Mouse (Mus musculus): Measurements from ENCODE around the gene Cd34.

The Cd34 gene

DNA sequence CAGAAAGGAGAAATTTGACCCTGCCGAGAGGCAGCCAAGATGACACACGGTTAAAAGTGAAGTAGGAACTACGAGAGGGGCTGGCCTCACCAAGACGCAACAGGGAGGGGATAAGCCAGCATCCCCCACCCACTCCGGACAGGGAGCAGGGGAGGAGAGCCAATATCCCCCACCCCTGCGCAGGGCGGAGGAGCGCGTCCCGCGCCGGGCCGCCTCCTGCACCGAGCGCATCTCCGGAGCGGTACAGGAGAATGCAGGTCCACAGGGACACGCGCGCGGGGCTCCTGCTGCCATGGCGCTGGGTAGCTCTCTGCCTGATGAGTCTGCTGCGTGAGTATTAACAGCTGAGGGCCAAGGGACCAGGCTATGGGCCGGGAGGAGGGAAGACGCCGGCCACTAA is at the start of gene Cd34:
TSS of gene Cd34 (plus strand) at position 105 of the 400 bp plus-strand sequence.
- DNase-seq = peak; percentile 99

DNA sequence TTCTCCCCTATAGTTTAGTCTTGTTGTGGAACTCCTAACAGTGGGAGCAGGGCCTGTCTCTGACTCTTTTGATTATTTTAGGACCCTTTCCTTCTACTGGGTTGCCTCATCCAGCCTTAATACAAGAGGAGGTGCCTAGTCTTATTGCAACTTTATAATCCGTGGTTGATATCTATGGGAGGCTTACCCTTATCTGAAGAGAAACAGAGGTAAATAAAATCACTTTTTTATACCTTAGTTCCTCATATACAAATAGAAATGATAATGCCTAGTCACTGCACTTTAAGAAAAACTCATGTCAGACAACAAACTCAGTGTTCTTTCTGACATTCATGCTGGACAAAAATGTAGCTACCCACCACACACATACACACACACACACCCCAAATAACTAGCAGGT is 44.1 kb upstream of the Cd34 start:
- no peak for DNase-seq

DNA sequence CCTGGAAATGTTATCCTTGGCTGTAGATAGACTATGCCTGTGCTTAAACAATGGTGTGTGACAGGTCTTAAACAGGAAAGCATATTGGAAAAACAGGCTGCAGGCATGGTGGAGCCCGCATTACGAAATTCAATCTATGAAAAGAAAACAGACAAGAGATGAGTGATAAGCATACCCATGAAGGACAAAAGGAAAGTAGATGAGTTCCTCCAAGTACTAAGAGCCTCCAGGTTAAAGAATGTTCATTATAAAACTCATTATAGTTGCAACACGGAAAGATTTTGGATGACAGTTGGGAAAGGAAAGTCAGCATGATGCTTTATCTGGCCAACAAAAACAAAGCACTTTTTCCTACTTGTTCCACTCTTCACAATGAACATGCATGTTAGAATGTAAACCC is 43.3 kb upstream of the Cd34 start:
- DNase-seq = no peak

DNA sequence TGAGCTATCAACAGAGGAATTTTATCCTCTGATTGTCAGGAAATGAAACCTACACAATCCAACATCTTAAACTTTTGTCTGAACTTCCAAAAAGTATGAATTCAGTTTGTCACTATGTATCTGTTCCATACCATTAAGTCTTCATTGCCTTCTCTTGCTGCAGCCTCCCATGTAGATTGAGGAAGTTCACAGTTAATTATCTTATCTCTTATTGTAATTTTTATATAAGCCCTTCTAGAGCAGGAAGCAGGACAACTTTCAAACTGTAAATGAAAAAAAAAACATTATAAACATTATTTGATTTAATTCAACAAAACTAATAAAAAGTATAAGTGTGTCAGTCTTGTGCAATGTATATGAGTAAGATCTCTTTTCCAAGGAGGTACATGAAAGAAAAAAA is 37.5 kb upstream of the Cd34 start:
- no peak for DNase-seq

DNA sequence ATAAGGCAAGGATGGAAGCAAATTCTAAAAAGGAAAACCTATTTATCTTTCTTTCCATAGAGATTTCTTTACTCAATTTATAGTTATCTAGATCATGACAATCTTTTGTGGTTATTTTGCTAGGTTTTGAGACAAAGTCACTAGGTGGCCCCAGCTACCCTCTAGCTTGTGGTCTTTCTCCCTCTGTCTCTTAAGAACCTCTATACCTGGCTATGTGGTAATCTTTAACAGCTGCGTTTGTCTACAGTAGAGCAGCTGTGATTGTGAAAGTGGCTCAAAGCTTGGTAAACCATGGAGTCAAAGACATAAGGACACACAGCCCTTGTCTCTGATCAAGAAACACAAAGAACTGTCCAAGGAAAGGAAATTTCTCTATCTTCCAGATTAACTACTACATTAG is 36.8 kb upstream of the Cd34 start:
- peak; percentile 48 for DNase-seq

DNA sequence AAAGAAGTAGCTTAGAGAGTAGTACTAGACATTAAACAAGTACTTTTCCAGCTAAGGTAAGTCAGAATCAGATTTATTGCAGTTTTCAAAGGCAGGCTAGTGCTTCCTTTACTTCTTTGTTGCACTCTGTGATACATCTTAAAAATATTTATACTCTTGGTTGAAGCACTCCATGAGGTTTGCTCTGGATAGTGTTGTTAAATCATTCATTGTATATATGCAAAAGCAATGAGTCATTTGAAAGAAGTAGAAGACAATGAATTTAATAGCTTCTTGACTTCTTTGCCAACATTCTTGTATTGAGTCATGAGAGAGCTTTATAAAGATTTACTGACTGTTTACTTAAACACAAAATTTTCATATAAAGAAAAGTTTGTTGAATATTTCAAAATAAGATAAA is 29.7 kb upstream of the Cd34 start:
- no peak for DNase-seq

DNA sequence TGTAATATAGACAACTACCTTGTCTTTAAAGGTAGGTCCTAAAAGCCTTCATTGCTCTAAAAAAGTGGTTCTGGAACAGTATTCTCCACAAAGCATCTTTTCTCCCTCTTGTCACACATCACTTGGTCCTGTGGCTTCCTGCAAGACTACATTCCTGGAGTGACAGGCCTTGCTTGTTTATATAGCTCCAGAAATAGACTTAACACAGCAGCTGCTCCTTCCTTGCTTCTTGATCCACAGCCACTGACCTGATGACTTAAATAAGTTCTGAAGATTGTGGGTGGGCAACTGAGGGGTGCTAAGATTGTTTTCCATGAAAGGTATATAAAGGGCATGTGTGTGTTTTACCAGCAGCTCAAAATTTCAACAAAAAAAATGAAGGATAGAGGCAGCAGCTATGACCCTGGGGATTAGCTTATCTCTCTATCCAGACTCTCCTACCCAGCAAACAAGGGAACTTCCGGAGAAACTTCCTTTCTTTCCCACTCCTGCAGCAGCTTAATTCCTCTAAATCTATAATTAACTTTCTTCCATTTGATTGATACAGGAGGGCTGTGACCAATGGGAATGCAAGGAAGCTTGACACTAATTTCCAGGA is 12.8 kb upstream of the Cd34 start:
- DNase-seq = peak; percentile 84

DNA sequence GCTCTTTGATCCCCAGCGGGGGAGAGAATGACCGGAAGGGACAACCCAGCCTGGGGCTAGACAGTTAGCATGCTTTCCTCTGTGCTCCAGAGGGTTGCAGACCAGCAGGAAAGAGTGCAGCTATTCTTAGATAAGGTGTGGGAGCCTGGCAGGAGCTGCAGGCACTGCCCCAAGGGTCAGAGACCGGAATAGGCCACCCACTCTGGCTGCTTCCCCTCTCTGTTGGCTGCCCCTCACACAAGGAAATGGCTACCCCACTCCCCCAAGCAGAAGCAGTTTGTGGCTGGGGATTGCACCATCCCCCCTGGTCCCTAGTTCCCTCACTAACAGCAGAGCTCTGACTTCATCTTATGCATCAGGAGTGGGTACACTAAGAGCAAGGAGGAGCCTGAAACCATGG is 10.7 kb upstream of the Cd34 start:
- DNase-seq = peak; percentile 98

DNA sequence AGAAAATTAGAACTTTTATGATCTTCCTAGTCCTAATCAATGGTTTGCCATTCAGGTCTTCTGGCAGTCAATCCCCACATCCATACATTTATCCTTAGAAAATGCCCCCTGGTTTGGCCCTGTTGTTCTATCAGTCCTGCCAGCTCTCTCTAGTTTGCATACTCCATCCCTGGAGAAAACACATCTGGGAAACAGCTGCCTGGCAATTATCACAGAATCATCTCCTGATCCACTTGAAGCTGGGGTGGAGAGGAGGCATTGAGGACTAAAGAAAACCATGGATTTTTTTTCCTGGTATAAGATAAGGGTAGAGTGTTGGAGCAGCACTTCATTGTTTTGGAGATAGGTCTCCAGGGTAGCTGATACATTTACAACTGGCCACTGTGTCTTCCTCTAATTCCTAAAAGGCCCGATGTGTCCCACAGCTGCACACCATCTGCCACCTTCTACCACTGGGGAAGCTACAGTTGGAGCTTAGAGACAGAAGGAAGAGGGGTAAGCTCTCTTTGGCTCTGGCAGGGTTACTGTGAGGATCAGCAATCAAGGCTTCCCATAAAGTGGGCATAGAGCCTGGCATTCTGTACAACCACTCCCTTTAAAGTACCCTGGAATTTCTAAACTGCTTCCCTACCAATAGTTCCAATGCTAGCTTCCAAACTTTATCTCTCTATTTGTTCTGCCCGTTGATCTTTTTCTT is 9.2 kb upstream of the Cd34 start:
- peak; percentile 94 for DNase-seq

DNA sequence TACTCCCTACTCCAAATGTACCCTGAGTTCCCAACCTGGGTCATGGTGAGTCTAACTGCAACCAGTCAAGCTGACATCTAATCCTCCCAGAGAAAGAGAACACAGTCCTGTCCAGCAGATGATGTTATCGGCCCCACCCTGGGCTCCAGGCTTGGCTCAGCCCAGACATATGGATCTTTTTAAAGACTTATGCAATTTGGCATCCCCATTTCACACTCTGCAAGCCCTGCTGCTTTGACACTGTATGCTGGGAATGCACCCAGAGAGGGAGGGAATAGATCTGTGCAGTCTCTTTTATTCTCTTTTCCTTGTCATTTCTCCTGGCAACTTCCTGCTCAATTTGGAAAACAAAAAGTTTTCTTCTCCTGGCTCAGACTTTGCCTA is 8.7 kb upstream of the Cd34 start:
- DNase-seq = peak; percentile 98

DNA sequence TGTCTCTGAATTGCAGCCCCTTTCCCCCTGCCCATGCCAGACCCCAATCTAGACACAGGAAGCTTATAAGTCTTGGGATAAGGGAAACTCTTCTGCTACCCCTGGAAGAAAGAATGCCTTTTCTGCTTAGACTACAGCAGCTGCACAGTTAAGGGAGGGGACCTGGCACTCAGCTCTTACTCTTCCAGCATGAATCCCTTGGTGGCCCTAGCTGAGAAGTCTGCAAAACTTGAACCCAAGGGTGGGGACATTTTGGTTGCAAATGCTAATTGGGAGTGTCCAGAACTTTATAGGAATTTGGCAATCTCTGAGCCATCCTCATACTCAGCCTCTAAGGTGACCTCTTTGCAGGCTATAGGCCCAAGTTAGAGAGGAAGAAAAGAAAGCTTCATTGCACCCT is 7.9 kb upstream of the Cd34 start:
- DNase-seq = peak; percentile 96

DNA sequence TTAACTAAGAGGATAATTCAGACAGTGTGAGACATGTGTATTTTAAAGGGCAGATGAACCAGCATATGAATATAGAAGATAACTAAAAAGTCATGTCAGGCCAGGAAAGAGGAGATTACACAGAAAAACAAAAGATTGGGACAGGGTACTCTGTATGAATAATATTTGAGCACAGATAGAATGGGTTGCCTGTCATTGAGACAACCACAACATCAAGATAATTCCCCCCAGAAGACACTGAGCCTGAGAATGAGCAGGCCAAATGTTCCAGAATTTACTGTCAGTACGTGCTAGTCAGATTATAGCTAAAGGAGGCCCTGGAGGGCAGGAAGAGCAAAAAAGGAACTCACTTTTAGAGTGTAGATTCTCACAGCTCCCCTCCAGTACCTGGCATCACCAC is 3.3 kb upstream of the Cd34 start:
- no peak for DNase-seq

DNA sequence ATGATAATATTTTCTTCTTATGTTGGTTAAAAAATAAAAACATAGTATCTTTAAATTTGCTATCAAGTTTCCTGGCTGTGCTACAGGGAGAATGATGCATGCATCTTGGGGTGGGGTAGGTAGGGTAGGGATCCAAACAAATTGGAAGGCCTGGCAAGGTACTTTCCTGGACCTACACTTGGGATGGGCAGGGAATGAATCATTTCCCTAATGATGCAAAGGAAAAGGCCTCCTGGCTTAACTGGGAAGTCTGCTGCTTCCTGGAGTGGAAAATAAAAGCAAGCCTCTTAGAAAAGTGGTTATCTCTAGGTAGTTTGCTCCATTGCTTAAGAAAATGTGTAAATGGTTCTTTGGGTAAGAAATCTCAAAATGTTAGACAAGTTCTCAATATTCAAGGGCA is 2.9 kb downstream of the Cd34 start:
- peak; percentile 96 for DNase-seq

DNA sequence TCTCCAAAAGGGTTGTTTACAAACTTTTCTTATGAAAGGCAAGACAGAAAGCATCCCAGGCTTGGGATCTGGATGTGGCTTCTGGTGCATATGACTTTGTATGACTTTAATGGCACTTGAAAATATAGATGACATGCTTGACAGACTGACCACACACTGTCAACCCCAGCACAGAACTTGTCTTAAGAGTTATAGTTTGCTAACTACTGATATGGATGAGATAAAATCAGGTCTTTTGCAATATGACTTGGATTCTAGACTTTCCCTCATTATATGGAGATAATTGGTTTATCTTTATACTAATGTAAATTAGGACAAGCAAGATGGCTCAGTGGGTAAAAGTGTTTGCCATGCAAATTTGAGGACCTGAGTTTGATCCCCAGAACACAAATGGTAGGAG is 4.3 kb downstream of the Cd34 start:
- DNase-seq = no peak

DNA sequence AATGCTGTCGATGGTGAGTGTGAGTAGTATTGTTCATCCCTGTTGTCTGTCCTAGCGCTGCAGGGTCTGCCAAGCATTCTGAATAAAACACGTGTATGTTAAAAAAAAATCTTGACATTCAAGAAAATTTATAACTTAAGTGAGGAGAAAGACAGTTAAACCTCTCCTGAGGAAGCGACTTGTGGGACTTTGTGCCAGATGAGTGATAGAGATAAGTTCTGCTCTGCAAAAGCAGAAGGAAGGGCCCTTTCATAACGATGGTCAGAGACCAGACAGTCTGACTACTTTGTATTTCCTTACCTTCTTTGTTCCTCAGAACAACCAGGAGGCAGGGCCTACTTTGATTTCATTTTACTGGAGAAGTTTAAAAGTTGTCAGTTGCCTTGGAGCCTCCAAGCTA is 4.9 kb downstream of the Cd34 start:
- peak; percentile 75 for DNase-seq

DNA sequence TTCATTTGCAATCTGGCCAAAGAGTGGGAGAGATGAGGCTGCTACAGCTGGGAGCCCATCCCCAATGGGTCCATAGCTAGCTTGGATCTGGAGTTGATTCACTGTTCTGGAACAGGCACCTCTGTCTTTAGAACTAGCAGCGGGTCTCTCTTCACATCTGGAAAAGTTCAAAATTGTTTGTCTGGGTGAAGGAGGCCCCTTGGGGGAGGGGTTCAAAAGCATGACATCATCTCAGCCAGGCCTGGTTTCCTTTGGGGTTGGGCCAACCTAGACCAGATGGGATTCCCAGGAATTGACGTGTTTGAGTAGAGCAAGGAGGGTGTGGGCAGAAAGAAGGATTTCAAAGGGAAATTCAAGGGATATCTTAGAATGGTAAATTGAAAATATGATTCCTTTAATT is 6.8 kb downstream of the Cd34 start:
- DNase-seq = peak; percentile 99

DNA sequence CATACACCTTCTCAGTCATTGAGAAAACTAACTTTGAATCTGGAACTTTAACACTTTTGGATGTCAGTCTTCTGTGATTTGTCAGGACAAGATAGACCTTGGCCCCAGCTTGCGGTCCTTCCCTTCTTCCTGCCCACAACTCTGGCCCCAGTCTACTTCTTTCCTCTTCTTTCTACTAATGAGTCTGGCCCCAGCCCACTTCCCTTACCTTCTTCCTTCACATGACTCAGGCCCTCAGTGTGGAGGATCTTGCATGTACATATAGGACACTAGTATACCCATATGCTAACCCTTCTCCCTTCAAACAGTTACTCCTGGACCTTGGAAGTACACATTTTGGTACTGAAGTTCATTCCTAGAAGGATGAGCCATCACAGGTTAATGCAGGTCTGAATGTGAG is 7.8 kb downstream of the Cd34 start:
- peak; percentile 76 for DNase-seq

DNA sequence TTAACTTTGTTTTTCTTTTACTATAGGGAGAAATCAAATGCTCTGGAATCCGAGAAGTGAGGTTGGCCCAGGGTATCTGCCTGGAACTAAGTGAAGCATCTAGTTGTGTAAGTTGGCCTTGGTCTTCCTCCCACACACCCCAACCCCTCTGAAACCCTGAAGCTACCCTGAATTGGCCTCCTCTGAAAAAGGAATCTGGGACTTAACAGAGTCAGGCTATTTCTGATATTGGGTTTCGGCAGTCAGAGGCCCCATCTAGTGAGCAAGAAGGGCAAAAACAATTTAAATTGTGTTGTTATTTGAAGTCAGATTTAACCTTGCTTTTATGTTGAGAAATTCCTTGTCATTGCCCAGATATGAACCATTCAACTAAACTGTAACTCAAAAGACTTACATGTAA is 12.3 kb downstream of the Cd34 start:
- DNase-seq = peak; percentile 91

DNA sequence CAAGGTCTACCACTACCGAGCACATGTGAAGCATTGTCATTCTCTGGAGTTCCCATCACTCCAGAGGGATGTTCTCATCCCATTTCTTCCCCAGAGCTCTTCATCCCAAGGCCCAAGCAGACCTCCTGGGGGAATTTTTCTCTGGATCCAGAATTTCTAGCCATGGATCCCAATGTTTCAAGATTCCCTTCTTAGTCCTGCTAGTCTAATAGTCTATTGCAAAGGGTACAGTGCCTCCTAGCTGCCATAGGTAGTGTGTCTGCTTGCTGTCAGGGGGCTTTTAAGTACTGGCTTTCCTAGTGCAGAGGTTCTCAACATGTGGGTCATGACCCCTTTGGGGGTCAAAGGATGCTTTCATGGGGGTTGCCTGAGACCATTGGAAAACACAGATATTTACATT is 14.3 kb downstream of the Cd34 start:
- DNase-seq = peak; percentile 84

DNA sequence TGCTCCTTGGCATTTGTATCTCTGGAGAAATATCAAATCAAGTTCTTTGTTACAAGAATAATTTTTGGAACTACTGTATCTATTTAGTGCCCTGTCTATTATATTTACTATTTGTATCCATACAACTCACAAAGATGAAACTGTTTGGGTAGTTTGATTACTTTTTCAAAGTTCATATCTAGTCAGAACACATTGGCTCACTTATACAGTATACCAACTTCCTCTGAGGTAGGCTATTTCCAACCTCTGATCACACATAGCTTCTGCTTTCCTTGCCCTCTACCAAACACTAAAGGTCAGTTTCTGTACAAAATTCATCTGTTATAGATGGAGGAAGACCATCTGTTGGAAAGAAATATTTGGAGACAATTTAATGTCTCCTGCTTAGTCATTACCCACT is 16.1 kb downstream of the Cd34 start:
- no peak for DNase-seq

DNA sequence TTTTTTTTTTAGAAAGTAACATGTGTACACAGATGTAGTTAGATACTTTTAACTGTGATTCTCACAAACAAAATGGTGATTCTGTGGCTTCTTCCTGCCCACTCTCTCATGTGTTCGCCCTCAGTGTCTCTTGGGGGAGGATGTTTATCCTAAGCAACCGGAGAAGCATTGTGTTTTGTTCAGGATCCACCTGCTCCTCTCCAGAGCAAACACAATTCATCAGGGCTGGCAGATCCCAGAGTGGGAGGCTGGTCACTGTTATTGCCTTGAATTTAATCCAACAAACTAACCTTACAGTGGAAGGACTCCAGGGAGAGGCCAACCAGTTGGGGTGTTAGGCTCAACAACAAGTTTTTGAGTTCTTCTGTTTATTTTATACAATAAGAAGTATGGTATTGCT is 17.1 kb downstream of the Cd34 start:
- peak; percentile 94 for DNase-seq

DNA sequence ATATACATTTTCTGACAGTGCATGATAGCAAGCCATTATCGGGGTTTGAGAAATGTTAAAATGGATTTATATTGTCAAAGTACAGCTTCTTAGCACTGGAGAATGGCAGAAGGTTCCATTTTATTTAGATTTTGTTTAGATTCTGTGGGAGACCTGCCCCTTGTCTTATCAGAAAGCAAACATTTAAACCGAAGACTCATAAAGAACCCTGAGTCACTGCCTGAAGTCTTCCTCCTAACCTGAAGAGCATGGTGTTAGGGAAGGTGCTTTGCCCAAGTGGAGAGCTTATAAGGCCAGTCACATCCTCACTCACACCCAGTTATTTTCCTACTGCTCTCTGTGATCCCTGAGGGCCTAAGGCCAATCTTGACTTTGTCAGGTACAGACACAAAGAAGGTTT is 18.4 kb downstream of the Cd34 start:
- DNase-seq = no peak

DNA sequence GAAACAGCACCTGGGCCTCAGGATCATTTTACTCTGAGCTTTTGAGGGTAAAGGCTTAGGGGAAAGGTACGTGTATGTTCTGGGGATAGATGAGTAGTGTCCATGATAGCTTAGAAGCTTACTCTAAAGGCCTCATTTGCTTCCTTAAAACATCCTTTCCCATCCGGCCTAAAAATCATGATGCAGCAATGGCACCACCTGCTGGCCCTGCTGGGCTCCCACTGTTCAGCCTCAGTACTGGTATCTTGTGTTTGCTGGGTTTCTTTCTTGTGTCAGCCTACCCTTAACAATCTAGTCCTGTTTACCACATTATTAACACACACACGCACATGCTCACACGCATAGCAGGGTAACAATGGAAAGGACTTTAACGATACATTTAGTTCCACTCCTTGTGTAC is 23.6 kb downstream of the Cd34 start:
- peak; percentile 95 for DNase-seq

DNA sequence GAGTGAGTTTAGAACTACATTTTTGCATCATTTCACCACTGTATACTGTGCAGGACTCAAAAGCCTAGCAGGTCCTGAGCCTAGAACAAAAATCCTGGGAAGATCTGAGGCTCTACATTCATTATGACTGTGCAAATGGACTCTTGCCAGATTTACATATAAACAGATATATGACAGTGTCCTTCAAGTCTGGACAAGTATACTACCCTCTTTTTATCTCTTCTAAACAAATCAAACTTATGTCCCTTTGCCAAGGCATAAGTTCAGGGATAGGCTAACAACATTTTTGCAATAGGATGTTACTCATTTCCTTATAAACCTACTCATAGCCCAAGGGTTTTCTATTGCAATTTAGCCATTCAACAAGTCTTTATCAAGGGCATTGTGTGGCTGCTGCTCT is 24.1 kb downstream of the Cd34 start:
- DNase-seq = no peak

DNA sequence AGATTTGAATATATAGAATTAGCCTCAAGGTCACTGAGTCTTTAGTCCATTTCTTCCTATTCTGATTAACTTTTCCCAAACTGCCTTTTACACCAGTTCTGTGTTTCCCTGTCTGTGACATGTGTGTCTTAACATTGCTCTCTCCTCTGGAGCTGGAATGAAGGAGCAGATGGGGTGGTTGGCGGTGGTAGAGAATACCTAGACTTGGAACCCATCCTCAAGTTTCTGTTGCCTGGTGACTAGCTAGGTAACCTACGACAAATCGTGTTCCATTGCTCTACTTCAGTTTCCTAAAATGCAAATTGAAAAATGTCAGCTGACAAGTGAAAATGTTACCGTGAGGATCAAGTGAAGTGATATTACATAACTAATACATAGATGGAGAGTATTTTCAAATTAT is 33.4 kb downstream of the Cd34 start:
- DNase-seq = no peak

Data from heart, adult 11 months (tissue).